Mouse (Mus musculus) forebrain, embryonic 11.5 days (tissue): ENCODE results near the gene Elmo2. TPM values are rescaled to one million over a fixed set of nuclear protein-coding genes. Genes with fewer than 3 reads are reported as not detected.

ENCODE experiments used
- ATAC-seq: fragments of 200-750 bp; cut with Nextera tagmentation; replicated peaks from 2 replicates; pipeline ENCODE4 v1.8.0; 2017; ENCODE audit warnings: moderate TSS enrichment; ENCODE audit not compliant: low FRiP score
- DNase-seq: peaks from one replicate; pipeline ENCODE4 v3.0.0-alpha.2; 2017; ENCODE audit warnings: low spot score
- H3K27ac ChIP-seq: fragments of 300-500 bp; sonication (generic); 2 replicates; pipeline ENCODE4 v1.5.1; 2014; ENCODE audit warnings: low read depth, low read length
- H3K27me3 ChIP-seq: fragments of 300-500 bp; sonication (generic); 2 replicates; pipeline ENCODE4 v1.6.1; 2014; ENCODE audit warnings: mild to moderate bottlenecking, low read length, mixed read lengths; ENCODE audit not compliant: control insufficient read depth, insufficient read depth
- H3K36me3 ChIP-seq: fragments of 300-500 bp; sonication (generic); 2 replicates; pipeline ENCODE4 v1.6.1; 2014; ENCODE audit warnings: mild to moderate bottlenecking, low read length, moderate library complexity, mixed read lengths; ENCODE audit not compliant: control insufficient read depth, insufficient read depth
- H3K4me1 ChIP-seq: fragments of 300-500 bp; sonication (generic); replicated peaks from 2 replicates; pipeline ENCODE4 v1.6.1; 2014; ENCODE audit warnings: low read length, mixed read lengths; ENCODE audit not compliant: control insufficient read depth, insufficient read depth
- H3K4me2 ChIP-seq: fragments of 300-500 bp; sonication (generic); 2 replicates; pipeline ENCODE4 v1.6.1; 2014; ENCODE audit warnings: low read depth, mild to moderate bottlenecking, low read length, moderate library complexity, mixed read lengths; ENCODE audit not compliant: severe bottlenecking
- H3K4me3 ChIP-seq: fragments of 300-500 bp; sonication (generic); 2 replicates; pipeline ENCODE4 v1.5.1; 2014; ENCODE audit warnings: low read depth, low read length
- H3K9ac ChIP-seq: fragments of 300-500 bp; sonication (generic); 2 replicates; pipeline ENCODE4 v1.6.1; 2014; ENCODE audit warnings: low read length
- H3K9me3 ChIP-seq: fragments of 300-500 bp; sonication (generic); 2 replicates; pipeline ENCODE4 v1.6.1; 2016; ENCODE audit warnings: low read length, mixed read lengths; ENCODE audit not compliant: control insufficient read depth
- WGBS: fragments of 180-500 bp; shearing (Covaris S2); extraction: QIAGEN DNeasy Blood & Tissue Kit; methylation state at CpG from one replicate; pipeline ENCODE4 v1.1.7; 2014; 5-methylcytosine and 5-hydroxymethylcytosine counted together
- polyA plus RNA-seq: library from polyadenylated mRNA; unstranded; fragments of >200 nt; fragmentation: Nextera tagmentation; extraction: Ambion mirVana; gene quantifications from 2 replicates; pipeline ENCODE4 v1.2.1, GENCODE M21; 2014

Gene Elmo2
- polyA plus RNA-seq, 1 experiment from 2014 or later, result 95.4 TPM

DNA sequence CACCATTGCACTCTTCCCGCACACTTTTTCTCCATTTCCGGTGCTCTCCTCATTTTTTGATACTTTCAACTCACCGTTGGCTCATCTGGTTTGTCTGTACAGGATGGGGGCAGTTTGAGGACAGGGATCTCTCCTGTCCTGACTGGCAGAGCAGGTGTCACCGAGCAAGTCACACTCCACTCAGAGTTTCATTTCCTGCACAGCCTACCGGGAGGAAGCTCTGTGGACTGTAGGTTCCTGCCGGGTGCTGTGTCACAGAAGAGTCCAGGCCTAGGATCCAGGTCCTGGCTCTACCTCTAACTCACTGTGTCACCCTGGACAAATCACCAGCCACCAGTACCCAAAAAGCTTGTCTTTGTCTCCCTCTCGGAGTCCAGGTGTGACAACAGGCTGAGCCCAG is 84.5 kb downstream of the Elmo2 start:
- Histone ChIP-seq H3K4me1 (peaks cover 15% of the 10 kb centered on the region), H3K36me3 (no peaks in the 10 kb centered on the region), H3K9me3 (no peaks in the 10 kb centered on the region), H3K9ac (no peak overlapping the region), H3K27me3 (peaks cover 64% of the 10 kb centered on the region), H3K27ac (no peak overlapping the region), H3K4me2 (no peak overlapping the region), H3K4me3 (no peak overlapping the region)
- DNase-seq (no peak), ATAC-seq (no peak)
- WGBS, result 61% methylated on average over 7 of the region's 7 CpGs

GRCm38 (mm10) chr2:165240371-165240770 is 85.9 kb downstream of the Elmo2 start:
- peaks cover 13% of the 10 kb centered on the region for H3K4me1 ChIP-seq
- ATAC-seq (no peak), DNase-seq (no peak)
- no peak overlapping the region for H3K4me2 ChIP-seq
- H3K27ac ChIP-seq, result no peak overlapping the region
- WGBS, result 38% methylated on average over 8 of the region's 8 CpGs
- peaks cover 71% of the 10 kb centered on the region for H3K27me3 ChIP-seq
- H3K36me3 ChIP-seq, result no peaks in the 10 kb centered on the region
- H3K4me3 ChIP-seq, result no peak overlapping the region
- H3K9me3 ChIP-seq, result no peaks in the 10 kb centered on the region
- no peak overlapping the region for H3K9ac ChIP-seq

DNA sequence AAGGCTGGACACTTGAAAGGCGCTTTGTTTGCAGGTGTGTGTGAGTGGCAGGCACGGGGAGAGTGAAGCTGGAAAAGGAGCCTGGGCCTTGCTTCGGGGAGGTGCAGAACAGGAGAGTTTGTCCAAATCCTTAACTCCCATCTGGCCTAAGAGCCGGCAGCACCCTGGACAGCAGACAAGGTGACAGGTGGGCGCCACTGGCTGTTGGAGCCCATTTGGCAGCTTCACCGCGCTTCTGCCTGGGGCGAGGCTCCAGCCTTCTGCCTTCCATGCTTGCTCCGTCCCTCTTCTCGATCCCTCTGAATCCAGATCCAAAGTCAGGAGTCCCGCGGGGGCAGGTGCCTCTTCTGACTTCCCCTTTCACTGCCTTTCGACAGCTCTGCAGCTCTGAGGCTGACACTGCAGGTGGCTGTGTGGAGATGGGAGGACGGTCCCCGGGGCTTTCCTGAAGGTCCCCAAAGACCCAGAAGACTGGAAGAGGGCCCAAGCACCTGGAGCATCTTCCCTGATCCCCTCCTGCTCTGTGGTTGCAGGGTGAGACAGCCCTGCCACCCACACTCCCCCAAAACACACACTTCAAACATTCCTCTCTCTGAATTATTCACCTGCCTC is 86.6 kb downstream of the Elmo2 start:
- ATAC-seq (no peak), DNase-seq (no peak)
- Histone ChIP-seq H3K9ac (no peak overlapping the region), H3K27ac (no peak overlapping the region), H3K4me3 (no peak overlapping the region), H3K4me1 (peaks cover 20% of the 10 kb centered on the region), H3K9me3 (no peaks in the 10 kb centered on the region), H3K4me2 (no peak overlapping the region), H3K27me3 (peaks cover 73% of the 10 kb centered on the region), H3K36me3 (no peaks in the 10 kb centered on the region)
- WGBS, result 15% methylated on average over 15 of the region's 15 CpGs

DNA sequence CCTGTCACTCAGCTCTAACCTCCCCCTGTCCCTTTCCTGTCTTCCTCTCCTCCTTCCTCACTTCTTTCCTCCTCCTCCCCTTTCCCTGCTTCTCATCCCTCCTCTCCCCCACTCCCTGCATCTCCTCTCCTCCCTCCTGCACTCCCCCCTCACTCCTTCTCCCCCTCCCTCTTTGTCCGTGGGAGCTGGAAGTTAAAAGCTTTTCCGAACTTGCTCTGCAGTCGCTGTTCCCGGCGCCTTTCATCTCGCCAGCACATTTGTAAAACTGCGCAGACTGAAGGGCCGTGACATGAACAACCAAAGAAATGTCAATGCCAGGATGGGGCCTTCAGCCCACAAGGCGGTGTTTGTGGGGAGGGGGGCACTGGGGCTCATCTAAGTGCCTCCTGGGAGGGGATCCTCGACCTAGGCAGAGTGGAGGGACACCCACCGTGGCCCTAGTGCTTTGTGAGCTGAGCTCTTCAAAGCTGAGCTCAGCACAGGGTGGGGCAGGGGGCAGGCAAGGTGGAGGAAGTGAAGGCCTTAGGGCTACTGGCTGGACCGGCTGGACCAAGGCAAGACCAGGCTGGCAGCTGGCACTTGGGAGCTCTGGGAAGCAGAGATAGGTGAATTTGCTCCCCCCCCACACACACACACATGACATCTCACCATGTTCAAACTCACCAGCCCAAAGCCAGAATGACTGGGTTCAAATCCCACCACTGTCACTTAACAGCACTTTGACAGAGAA is 87.7 kb downstream of the Elmo2 start:
- no peaks in the 10 kb centered on the region for H3K36me3 ChIP-seq
- H3K9me3 ChIP-seq, result no peaks in the 10 kb centered on the region
- ATAC-seq (no peak), DNase-seq (no peak)
- H3K4me3 ChIP-seq, result no peak overlapping the region
- H3K27me3 ChIP-seq, result peaks cover 67% of the 10 kb centered on the region
- H3K4me2 ChIP-seq, result no peak overlapping the region
- H3K9ac ChIP-seq, result no peak overlapping the region
- peaks cover 27% of the 10 kb centered on the region for H3K4me1 ChIP-seq
- 2% methylated on average over 12 of the region's 12 CpGs for WGBS
- H3K27ac ChIP-seq, result no peak overlapping the region

Other genes starting within 250 kb of the Elmo2 start
- not detected in 2 replicates for gene 1700025C18Rik, start 235.7 kb downstream of the Elmo2 start, polyA plus RNA-seq
- 6.2 and 6.3 TPM in 2 replicates for gene Cdh22, start 91.6 kb downstream of the Elmo2 start, polyA plus RNA-seq
- 54.3 and 62.7 TPM in 2 replicates for gene Slc35c2, start 38.6 kb downstream of the Elmo2 start, polyA plus RNA-seq
- 4.7 and 5.8 TPM in 2 replicates for gene Zfp663, start 42.2 kb upstream of the Elmo2 start, polyA plus RNA-seq
- gene Zfp334, start 61.8 kb upstream of the Elmo2 start, polyA plus RNA-seq, result 23.7 and 23.8 TPM in 2 replicates
- gene Ocstamp, start 73.9 kb upstream of the Elmo2 start, polyA plus RNA-seq, result 0.07 and 0.09 TPM in 2 replicates
- gene Slc13a3, start 146.8 kb upstream of the Elmo2 start, polyA plus RNA-seq, result 1.9 and 2.5 TPM in 2 replicates
- gene Trp53rka, start 166.8 kb upstream of the Elmo2 start, polyA plus RNA-seq, result 53.1 and 58.9 TPM in 2 replicates
- gene Slc2a10, start 177.3 kb upstream of the Elmo2 start, polyA plus RNA-seq, result 4.2 TPM in 2 replicates